Mouse (Mus musculus): ENCODE results near the gene Rab3gap1.
"Not testable (repeated sequence)": the region's sequence is repeated elsewhere in the genome, so short reads cannot be mapped to it uniquely, and the experiment has no call there.

Rab3gap1 gene

DNA sequence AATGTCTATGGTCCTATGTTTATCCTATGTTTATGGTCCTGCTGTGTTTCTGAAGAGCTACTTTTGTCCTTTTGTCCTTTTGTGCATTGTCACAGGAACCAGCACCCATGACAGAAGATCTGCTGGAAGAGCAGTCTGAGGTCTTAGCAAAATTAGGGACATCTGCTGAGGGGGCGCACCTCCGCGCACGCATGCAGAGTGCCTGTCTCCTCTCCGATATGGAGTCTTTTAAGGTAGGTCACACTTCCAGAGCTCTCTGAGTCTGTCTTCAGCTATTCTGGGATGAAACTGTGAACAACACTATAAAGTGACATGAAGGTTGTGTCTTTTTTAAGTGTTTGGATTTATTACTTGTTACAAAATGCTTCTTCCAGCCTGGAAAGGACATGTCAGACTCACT lies 65.7 kb downstream of the Rab3gap1 start:
- no peak for DNase-seq

DNA sequence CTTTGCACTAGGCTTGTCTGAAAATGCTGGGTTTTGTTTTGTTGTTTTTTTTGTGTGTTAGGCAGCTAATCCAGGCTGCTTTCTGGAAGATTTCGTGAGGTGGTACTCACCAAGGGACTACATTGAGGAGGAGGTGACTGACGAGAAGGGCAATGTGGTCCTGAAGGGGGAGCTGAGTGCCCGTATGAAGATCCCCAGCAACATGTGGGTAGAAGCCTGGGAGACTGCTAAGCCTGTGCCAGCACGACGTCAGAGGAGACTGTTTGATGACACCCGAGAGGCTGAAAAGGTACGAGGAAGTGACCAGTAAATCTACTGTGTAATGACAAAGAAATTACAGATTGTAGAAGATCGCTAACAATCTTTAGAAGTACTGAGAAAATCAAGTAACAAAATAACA lies 68.7 kb downstream of the Rab3gap1 start:
- no peak for DNase-seq

GRCm38 (mm10) chr1:127942231-127942630 lies 73.7 kb downstream of the Rab3gap1 start:
- no peak for DNase-seq

DNA sequence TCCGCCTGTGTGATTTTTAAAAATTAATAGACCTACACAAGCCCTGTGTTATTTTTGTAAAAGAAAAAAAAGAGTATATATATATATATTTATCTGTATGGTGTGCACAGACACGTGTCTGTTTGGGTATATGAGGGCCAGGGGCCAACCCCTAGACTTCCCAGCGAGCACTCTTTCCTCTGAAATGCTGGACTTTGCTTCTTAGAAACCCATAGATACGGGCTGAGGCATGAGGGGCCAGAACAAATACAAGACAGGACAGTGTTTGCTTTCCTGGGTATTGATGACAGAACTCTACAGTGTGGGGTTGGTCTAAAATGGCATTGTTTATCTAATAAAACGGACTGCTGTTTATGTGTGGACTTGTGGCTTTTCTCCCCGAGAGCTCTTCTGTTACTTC lies 74.9 kb downstream of the Rab3gap1 start:
- no peak for DNase-seq

GRCm38 (mm10) chr1:127945696-127946575 lies 77.4 kb downstream of the Rab3gap1 start:
- DNase-seq: no peak

DNA sequence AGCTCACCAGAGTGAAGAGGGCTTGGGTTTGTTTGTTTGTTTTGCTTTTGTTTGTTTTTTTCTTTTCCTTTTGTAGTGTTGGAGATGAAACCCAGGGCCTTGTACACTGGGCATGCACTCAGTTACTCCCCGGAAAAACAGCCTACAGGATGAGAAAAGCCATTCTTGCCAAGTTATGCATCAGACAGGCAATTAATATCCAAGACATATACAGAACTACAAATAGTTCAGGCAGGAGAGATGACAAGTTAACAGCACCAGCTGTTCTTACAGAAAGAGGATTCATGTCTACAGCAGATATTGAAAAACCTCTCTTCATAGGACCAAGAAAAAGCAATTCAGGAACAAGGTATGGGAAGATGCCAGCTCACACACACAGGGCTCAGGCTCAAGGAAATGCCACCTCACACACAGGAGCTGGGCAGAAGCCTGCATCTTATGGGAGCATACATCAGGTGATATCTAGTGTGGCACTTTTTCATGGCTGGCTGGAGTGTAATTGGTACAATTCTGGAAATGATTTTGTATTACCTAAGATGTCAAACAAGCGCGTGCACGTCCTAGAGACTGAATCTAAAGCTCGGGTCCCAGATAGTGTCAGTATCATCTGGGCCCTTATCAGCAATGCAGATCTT lies 78.2 kb downstream of the Rab3gap1 start:
- DNase-seq: no peak

DNA sequence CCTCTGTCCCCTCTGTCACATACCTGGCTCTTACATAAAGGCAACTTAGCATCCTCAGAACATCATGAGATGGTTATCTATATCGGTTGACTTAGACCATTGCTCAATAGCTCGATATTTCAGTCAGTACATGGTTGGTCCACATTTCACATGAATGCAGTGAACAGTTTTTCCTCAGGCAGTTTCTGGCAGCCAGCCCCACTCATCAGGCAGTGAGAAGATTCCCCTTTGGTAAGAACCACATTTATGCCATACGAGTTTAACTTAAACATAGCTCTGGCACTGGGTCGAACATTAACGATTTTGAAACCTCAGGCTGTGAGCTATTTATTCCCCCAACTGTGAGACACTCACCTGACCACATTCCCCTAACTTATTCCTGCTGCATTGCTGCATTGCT lies 80.2 kb downstream of the Rab3gap1 start:
- no peak for DNase-seq

- no peak for DNase-seq
Measured at GRCm38 (mm10) chr1:127952276-127952675, 83.7 kb downstream of the Rab3gap1 start.

DNA sequence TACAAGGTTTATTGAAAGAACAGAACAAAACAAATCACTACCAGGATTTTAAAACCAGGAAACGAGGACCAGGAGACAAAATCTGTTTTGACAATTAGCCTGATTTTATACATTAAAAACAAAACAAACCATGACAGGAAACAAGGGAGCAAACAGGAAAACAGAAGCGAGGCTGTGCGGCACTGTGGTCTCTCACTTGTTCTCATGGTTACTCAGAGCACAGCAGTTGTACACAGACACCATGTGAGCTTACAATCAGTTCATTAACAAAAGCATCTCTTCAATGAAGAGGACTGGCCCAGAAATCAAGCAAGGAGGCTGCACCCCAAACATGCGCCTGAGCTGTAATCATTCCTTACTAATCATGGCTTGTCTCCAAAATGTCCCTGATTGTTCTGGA lies 85.6 kb downstream of the Rab3gap1 start:
- not testable (repeated sequence) for DNase-seq

DNA sequence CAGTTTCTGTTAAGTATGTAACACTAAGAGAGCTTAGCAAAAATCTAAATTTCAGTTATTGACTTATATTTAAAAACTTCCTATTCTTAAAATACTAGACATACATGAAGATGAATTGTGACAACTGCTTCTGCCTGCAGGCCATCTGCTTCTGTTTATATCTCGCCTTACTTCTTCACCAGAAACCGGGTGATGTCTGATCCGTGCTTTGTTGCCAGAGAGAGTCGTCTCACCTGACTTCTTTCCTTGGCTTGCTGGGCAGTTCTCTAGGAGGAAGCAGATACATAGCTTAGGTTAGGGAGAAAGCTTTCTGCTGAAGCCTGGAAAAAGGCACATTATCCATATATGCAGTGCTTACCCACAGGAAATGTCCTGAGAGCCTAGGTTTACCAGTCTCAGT lies 86.2 kb downstream of the Rab3gap1 start:
- DNase-seq: no peak

DNA sequence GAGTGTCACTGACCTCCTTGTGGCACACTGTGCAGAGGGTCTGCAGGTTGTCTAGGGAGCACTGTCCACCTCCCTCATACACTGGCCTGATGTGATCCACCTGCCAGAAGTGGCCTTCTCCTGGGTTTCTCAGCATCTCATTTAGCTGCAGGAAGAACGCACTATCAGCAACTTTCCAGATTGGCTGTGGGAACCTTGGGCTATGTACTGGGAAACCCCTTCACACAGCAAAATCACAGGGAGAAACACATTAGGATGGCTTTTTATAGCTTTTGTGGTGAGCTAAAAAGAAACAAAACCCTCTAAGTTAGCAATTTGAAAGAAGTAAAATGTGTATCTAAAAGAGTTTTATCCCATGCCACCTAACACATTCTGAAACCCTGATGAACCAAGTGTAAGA lies 88.0 kb downstream of the Rab3gap1 start:
- no peak for DNase-seq

DNA sequence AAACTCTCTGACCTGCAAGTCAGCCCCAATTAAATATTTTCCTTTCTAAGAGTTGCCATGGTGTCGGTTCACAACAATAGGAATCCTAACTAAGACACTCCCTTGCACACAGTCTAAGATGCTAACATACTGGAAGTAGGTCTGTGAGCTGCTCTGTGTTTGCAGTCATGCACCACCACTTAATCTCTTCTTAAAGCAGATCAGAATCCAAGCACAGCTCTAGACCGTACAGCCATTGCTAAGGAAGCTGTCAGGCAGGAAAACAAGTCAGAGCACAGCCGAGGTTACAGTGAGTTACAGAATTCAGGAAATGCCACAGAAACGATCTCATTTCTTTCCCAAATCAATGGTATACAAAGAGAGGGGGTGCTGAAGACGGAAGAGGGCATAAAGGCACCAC lies 90.2 kb downstream of the Rab3gap1 start:
- DNase-seq: no peak

DNA sequence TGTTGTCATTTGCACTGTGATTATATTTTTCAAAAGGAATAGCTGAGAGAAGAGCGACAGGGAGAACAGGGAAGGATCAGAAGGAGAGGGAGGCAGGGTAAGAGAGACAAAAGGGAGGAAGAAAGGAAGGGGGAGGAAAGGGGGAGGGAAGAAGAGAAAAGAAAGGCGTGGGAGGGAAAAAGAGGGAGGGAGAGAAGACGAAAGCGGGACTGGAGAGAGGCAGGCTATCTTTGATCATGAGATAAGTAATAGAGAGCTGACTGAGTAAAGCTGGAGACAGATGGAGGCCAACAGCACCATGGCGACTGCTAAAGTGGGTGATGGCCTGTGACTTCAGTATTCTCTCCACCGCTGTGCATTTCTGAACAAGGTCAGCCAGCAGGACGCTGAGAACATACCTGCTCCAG lies 90.7 kb downstream of the Rab3gap1 start:
- no peak for DNase-seq

- no peak for DNase-seq
Measured at GRCm38 (mm10) chr1:127961140-127961539, 92.6 kb downstream of the Rab3gap1 start.

DNA sequence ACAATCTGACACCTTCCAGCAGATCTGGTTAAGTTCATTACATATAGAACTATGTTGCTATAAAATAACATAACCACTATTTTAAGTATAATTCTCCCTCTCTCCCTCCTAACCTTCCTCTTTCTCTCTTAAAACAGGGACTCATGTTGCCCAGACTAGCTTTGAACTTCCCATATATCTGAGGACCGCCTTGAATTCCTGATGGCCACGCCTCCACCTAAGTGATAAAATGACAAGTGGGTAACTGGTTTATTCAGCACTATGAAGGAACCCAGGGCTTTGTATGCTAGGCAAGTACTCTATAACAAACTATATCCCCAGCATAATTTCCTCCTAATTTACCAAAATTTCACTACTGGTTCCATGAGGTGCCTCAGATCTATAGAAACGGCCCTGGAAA lies 94.8 kb downstream of the Rab3gap1 start:
- DNase-seq: no peak

DNA sequence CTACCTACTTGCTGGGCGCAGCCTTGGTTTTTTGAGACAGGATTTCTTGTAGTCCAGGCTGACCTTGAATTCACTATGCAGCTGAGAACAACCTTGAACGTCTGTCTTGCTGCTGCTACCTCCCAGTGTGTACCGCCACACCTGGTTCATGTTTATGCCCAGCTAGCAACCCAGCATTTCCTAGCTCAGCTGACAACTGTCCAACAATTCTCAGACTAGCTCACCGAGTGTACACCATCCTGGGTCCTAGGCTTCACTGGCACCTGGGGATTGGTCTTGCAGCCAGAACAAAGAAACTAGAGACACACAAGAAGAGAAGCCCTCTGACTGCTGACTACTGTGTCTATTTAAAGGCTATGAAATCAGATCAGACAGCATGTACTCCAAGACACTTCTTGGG lies 102.3 kb downstream of the Rab3gap1 start:
- no peak for DNase-seq

GRCm38 (mm10) chr1:127974082-127974481 lies 105.5 kb downstream of the Rab3gap1 start:
- no peak for DNase-seq

- DNase-seq: no peak
Measured at GRCm38 (mm10) chr1:127975676-127976075, 107.1 kb downstream of the Rab3gap1 start.

GRCm38 (mm10) chr1:127976106-127976505 lies 107.5 kb downstream of the Rab3gap1 start:
- no peak for DNase-seq

DNA sequence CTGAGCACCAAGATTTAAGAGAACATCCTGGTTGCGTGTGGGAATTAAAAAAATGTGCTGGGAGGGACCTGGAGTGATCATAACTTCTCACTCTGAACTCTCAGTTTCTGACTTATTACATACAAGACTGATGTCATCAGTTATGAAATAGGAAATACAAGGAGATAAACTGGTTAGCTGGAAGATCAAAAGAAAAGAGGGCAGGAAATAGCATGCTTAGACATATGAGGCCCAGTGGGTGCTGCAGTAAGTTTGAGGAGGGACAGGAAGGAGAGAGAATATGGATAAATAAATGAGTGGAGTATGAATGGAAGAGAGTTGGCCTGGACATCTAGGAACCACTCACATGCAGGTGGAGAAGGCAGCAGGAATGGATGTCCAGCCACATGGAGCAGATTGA lies 109.6 kb downstream of the Rab3gap1 start:
- no peak for DNase-seq

DNA sequence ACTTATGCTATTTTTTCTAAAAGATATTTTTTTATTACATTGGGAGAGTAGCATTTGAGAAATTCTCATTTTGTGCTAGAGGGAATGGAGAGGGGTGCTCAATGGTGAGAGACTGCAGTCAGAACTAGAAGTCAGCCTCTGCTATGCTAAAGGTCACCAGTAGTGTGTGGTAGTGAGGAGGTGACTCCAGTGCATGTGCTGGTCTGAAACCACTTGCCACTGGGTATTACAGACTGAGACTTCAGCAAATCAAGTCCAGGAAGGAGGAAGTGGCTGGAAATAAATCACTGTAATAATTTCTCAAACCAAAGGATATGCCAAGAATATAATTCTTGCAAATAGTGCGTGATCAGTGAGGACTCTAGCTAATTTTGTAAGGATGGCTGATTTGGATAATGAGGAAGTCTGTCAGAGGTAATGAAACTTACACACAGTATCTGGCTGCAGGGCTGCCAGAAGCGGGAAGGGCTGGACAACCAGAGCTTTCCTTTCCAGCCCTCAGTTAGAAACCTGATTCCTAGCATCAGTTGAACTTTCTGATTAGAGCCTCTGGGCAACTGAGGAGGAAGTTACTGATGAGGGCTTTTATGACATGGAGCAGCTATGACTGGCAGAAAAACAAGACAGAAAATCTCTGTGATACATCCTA lies 112.5 kb downstream of the Rab3gap1 start:
- DNase-seq: no peak

GRCm38 (mm10) chr1:127982268-127982667 lies 113.7 kb downstream of the Rab3gap1 start:
- no peak for DNase-seq

DNA sequence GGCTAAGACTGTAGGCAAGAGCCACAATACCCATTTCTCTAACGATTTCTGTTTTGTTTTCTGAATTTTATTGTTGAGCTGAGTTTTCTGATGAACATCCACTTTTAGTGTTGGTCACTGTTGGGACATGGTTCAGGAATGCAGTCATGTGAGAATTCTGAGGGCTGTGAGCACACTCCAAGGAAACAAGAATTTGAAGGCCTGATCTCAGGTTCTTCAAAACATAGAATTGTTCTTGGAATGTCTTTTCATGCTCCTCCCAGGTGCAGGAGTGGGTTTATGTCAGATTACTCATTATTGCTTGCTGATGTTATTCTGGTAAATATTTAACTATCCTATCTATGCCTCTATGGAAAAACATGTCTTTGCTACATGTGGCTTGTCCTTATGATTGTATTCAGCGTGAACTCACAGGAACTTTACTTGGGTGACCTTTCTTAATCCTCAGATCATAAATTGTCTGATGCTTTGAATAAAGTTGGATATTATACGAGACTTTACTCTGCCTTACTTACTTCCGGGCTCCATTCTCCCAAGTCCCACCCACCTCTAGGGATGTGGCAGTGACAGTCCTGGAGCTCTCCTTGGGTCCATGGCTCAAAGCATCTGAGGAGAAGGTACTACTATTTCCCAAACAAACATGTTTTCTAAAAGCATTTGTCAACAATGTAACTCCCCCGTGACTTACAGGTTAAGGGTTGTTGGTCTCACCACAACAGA lies 114.9 kb downstream of the Rab3gap1 start:
- no peak for DNase-seq

Data from thymus, postnatal 36 days (tissue).